Comparison of ENCODE assay signal across 19 mouse cellular contexts in genomic region chr17:47298396-47298919, GRCm38 (mm10).
DNase-seq lines count a peak whose midpoint lies in the region; TF ChIP-seq lines count a peak whose summit lies in the region.
"Had no signal": no experiment of that assay in that cellular context is flagged by ENCODE, and none has a peak within 500 bp of the region (broad histone marks: within the 10 kb centered on the region; RNA-seq: fewer than 3 reads in every experiment).

No protein-coding gene starts in this region.

- no peak for TF ChIP-seq CTCF in gastrocnemius, adult 2 months (IDR thresholded peaks at IDR 0.05)

- no peak overlapping the region for H3K27ac ChIP-seq in gastrocnemius, adult 2 months
- H3K27ac ChIP-seq: embryonic facial prominence, embryonic 15.5 days; forebrain, embryonic 10.5 days; heart, adult 2 months; heart, embryonic 15.5 days; hindbrain, embryonic 13.5 days; hindbrain, postnatal 0 days had no signal

- peak; percentile 76 for DNase-seq in adrenal gland, adult 2 months
- no peak for DNase-seq in adrenal gland, postnatal 4 days (ENCODE audit: low spot score in 2 of 2)
- DNase-seq in adipocyte (ENCODE audit: low spot score) = peak; percentile 28
- DNase-seq in adrenal gland, postnatal 36 days = peak; percentile 41 to 43
- DNase-seq in gastrocnemius, adult 2 months = no peak
- DNase-seq in lung, postnatal 36 days = no peak
- DNase-seq in B cell, adult 2 months = no peak
- DNase-seq: cerebellum, adult 11 months; cerebellum, adult 8-10 months; embryo, embryonic 11 days; heart, adult 2 months; heart, postnatal 14 days; kidney, adult 11 months had no signal

- no peak overlapping the region for H3K4me3 ChIP-seq in gastrocnemius, adult 2 months
- H3K4me3 ChIP-seq: embryonic facial prominence, embryonic 15.5 days; erythroblast, embryonic 14.5 days; forebrain, embryonic 10.5 days; heart, adult 2 months; heart, embryonic 15.5 days; hindbrain, embryonic 13.5 days had no signal

- intact Hi-C loops in gastrocnemius, adult 2 months (cut with DNase I) = no loop called here

Comparison
In these comparisons a context has a peak if more than half of its experiments do, and no peak if none do; other contexts are left out.
1. DNase-seq: peak in adrenal gland, adult 2 months (single experiment), adipocyte (single experiment) and adrenal gland, postnatal 36 days (2 of 2); none in adrenal gland, postnatal 4 days (0 of 2), gastrocnemius, adult 2 months (single experiment), lung, postnatal 36 days (single experiment) and B cell, adult 2 months (0 of 2).